In the genomic region with DNA sequence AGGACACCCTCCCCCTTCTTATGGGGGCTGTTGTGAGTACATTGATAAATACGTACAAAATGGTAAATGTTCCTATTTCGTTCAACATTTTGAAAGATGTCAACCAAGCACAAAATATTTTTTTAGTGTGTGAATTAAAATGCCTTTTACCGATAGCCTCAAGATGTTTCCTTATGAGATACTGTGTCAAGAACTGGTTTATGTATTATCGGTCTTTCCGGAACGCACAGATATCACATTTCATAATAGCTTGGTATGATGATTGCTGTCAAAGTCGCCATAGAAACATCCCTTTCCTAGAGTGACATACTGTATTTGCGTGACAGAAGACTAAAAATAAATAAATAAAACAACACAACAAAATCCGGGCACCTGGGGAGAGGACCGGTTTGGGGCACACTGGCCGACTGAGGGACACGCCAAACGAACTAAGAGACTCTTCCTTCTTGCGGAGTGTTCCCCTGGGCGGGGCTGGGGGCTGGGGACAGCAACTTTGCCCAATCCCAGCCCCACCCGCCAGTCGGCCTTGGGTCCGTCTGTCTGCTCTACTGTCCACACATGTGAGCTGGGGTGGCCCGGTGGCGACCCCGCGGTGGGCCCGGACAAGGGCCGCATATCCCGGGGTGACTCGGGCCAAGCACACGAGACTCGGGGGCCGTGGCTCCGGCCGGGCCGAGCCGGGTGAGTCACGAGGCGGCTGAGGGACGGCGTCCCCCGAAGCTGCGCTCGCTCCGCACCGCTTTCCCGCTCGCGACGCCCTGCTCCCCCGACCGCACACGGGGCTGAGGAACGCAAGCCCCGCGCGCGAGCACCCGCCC, we compare ENCODE assay signal across 9 mouse cellular contexts. TPM values are rescaled to one million over a fixed set of nuclear protein-coding genes. Genes with fewer than 3 reads are reported as not detected.
DNase-seq lines count a peak whose midpoint lies in the region; ATAC-seq and TF ChIP-seq lines count a peak whose summit lies in the region.
"Had no signal": no experiment of that assay in that cellular context is flagged by ENCODE, and none has a peak within 500 bp of the region (broad histone marks: within the 10 kb centered on the region; RNA-seq: fewer than 3 reads in every experiment).

No protein-coding gene starts in this region.

- intact Hi-C loops in gastrocnemius, adult 2 months (cut with DNase I) = no loop called here
- intact Hi-C loops in gastrocnemius, postnatal 14 days (cut with DNase I; ENCODE audit: low total_unique reads) = no loop called here

- no peak for DNase-seq in gastrocnemius, adult 2 months
- no peak for DNase-seq in gastrocnemius, postnatal 14 days
- DNase-seq in urinary bladder, postnatal 14 days (ENCODE audit: low spot score) = peak; percentile 14
- DNase-seq in urinary bladder, adult 2 months (ENCODE audit: low spot score) = no peak
- DNase-seq in urinary bladder, postnatal 25 days (ENCODE audit: low spot score) = no peak

- H3K27me3 ChIP-seq in heart, embryonic 11.5 days (ENCODE audit: control insufficient read depth, insufficient read depth, low read length) = peaks cover 10% of the 10 kb centered on the region
- H3K27me3 ChIP-seq in limb, embryonic 15.5 days = peaks cover 41% of the 10 kb centered on the region
- H3K27me3 ChIP-seq in neural tube, embryonic 12.5 days (replicated peaks) = peaks cover 33% of the 10 kb centered on the region

- H3K4me1 ChIP-seq in heart, embryonic 11.5 days (ENCODE audit: control insufficient read depth, insufficient read depth, low read length) = no peaks in the 10 kb centered on the region
- peaks cover 11% of the 10 kb centered on the region for H3K4me1 ChIP-seq in limb, embryonic 15.5 days
- H3K4me1 ChIP-seq in neural tube, embryonic 12.5 days = peaks cover 9% of the 10 kb centered on the region; the same call in 1 of the 2 replicates

- peak overlapping the region; percentile 70 for H3K9ac ChIP-seq in heart, embryonic 11.5 days (ENCODE audit: low read depth, low read length)
- H3K9ac ChIP-seq in limb, embryonic 15.5 days = peak overlapping the region; percentile 41
- H3K9ac ChIP-seq in neural tube, embryonic 12.5 days = peak overlapping the region; percentile 72

- TF ChIP-seq CTCF in gastrocnemius, adult 2 months (IDR thresholded peaks at IDR 0.05) = no peak

- peak overlapping the region; percentile 88 for H3K4me3 ChIP-seq in gastrocnemius, adult 2 months
- peak overlapping the region; percentile 59 for H3K4me3 ChIP-seq in heart, embryonic 11.5 days (ENCODE audit: low read depth, low read length)
- H3K4me3 ChIP-seq in limb, embryonic 15.5 days = peak overlapping the region; percentile 58
- H3K4me3 ChIP-seq in neural tube, embryonic 12.5 days = peak overlapping the region; percentile 61

- peak; percentile 67 for ATAC-seq in heart, embryonic 11.5 days (replicated peaks; ENCODE audit: insufficient number of reproducible peaks, low FRiP score, low TSS enrichment)
- peak; percentile 50 for ATAC-seq in limb, embryonic 15.5 days (ENCODE audit: insufficient number of reproducible peaks, low FRiP score, low TSS enrichment, low read depth)
- peak; percentile 78 for ATAC-seq in neural tube, embryonic 12.5 days (ENCODE audit: low FRiP score, low read depth)

- peak overlapping the region; percentile 38 for H3K27ac ChIP-seq in gastrocnemius, adult 2 months
- no peak overlapping the region for H3K27ac ChIP-seq in heart, embryonic 11.5 days (ENCODE audit: low read depth, low read length)
- H3K27ac ChIP-seq in limb, embryonic 15.5 days = no peak overlapping the region
- H3K27ac ChIP-seq in neural tube, embryonic 12.5 days = no peak overlapping the region; the same call in 1 of the 2 replicates

- H3K9me3 ChIP-seq in heart, embryonic 11.5 days (replicated peaks; ENCODE audit: control insufficient read depth, low read length) = no peaks in the 10 kb centered on the region
- H3K9me3 ChIP-seq in limb, embryonic 15.5 days = no peaks in the 10 kb centered on the region
- H3K9me3 ChIP-seq in neural tube, embryonic 12.5 days = no peaks in the 10 kb centered on the region

- 6% methylated on average over 54 of the region's 55 CpGs for WGBS in heart, embryonic 11.5 days (ENCODE audit: insufficient replicate concordance)
- WGBS in limb, embryonic 15.5 days = 4% methylated on average over 55 of the region's 55 CpGs
- 6% methylated on average over 55 of the region's 55 CpGs for WGBS in neural tube, embryonic 12.5 days

- H3K36me3 ChIP-seq in heart, embryonic 11.5 days (ENCODE audit: control insufficient read depth, insufficient read depth, low read length) = no peaks in the 10 kb centered on the region
- no peaks in the 10 kb centered on the region for H3K36me3 ChIP-seq in limb, embryonic 15.5 days
- no peaks in the 10 kb centered on the region for H3K36me3 ChIP-seq in neural tube, embryonic 12.5 days

- peak overlapping the region; percentile 100 for H3K4me2 ChIP-seq in heart, embryonic 11.5 days
- peak overlapping the region; percentile 100 for H3K4me2 ChIP-seq in limb, embryonic 15.5 days
- H3K4me2 ChIP-seq in neural tube, embryonic 12.5 days (replicated peaks) = peak overlapping the region; percentile 87

RNA-seq across cellular contexts. Expression of gene Gm17304, which starts 34.9 kb away (rescaled TPM):
- not detected for total RNA-seq in gastrocnemius, adult 2 months (2021)
- not detected for total RNA-seq in gastrocnemius, postnatal 14 days (2021)
- polyA plus RNA-seq in urinary bladder, adult 2 months (2012; rRNA removed) = not detected in 2 replicates
- not detected in 2 replicates for polyA plus RNA-seq in heart, embryonic 11.5 days (2014; fragmentation: Nextera tagmentation; extraction: Ambion mirVana)
- not detected in 2 replicates for polyA plus RNA-seq in limb, embryonic 15.5 days (2015; fragmentation: Nextera tagmentation; extraction: Ambion mirVana)
- not detected in 2 replicates for polyA plus RNA-seq in neural tube, embryonic 12.5 days (2016; fragmentation: Nextera tagmentation; extraction: Ambion mirVana)
- polyA plus RNA-seq: gonadal fat pad, adult 2 months had no signal
